Mouse (Mus musculus) heart, postnatal 0 days (tissue): ENCODE measurements around the gene Ttn.

Experiments used
- CTCF ChIP-seq: IDR thresholded peaks from 2 replicates; pipeline ENCODE4 v1.5.1; 2016; ENCODE audit warnings: antibody characterized with exemption, control low read depth, low read depth
- EP300 ChIP-seq: IDR thresholded peaks from 2 replicates; pipeline ENCODE4 v1.6.1; 2016; ENCODE audit warnings: antibody characterized with exemption, low read depth

GRCm38 (mm10) chr2:76968919-76969318, 13.4 kb downstream of the Ttn start:
- TF ChIP-seq EP300: no peak
- TF ChIP-seq CTCF: peak; percentile 65
